Mouse (Mus musculus): ENCODE results near the gene Iqschfp.

DNA sequence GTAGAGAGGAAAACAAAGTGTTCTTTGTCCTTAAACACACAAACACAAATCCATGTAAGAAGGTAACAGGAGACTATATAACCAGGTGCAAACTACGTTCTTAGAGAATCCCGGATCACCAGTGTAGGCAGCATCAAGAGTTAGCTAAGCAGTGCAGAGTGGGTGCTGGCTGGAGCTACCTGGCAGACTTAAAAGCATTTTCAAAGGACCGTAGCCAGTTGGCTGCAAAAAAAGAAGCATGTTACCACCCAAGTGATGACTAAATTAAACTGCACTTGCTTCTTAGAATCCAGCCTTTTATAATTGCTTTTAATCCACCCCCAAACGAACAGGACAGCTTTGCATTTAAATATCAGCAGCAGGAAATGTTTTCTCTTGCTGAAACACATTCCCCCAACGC is 574.6 kb downstream of the Iqschfp start:
- TF ChIP-seq CTCF (IDR thresholded peaks at IDR 0.05; ENCODE audit: low read depth, low read length) (no peak), POLR2A (IDR thresholded peaks at IDR 0.05; ENCODE audit: extremely low read depth, insufficient read depth, low read length) (no peak)
